7 mouse cellular contexts compared by ENCODE assay signal in genomic region chr3:130689630-130690029, GRCm38 (mm10). TPM values are rescaled to one million over a fixed set of nuclear protein-coding genes. Genes with fewer than 3 reads are reported as not detected.
DNase-seq lines count a peak whose midpoint lies in the region; ATAC-seq and TF ChIP-seq lines count a peak whose summit lies in the region.

No protein-coding gene starts in this region.

- intact Hi-C loops in left cerebral cortex, postnatal 36 days (cut with DNase I): loop anchor here (1.0 to 5.0 kb wide), 3 partner anchors 81 to 594 kb away; no protein-coding TSS in a partner anchor

- no peaks in the 10 kb centered on the region for H3K9me3 ChIP-seq in intestine, embryonic 15.5 days
- H3K9me3 ChIP-seq in midbrain, embryonic 11.5 days (ENCODE audit: control insufficient read depth, low read length): no peaks in the 10 kb centered on the region

- WGBS in intestine, embryonic 15.5 days: 13% methylated on average over 12 of the region's 12 CpGs
- WGBS in midbrain, embryonic 11.5 days: 31% methylated on average over 12 of the region's 12 CpGs
- 8% methylated on average over 12 of the region's 12 CpGs for WGBS in small intestine, adult 2 months

- H3K27ac ChIP-seq in intestine, embryonic 15.5 days: no peak overlapping the region
- H3K27ac ChIP-seq in midbrain, embryonic 11.5 days (ENCODE audit: low read depth, low read length): no peak overlapping the region
- H3K27ac ChIP-seq in small intestine, adult 2 months (ENCODE audit: insufficient read depth, low read depth, low read length): no peak overlapping the region

- peak; percentile 75 for ATAC-seq in frontal cortex, adult (ENCODE audit: low TSS enrichment)
- peak; percentile 47; the same call in 1 of the 2 replicates for ATAC-seq in intestine, embryonic 15.5 days
- peak; percentile 46 for ATAC-seq in midbrain, embryonic 11.5 days (ENCODE audit: low FRiP score)

- TF ChIP-seq POLR2A in small intestine, adult 2 months (IDR thresholded peaks at IDR 0.05; ENCODE audit: low read depth, low read length): no peak

- H3K27me3 ChIP-seq in intestine, embryonic 15.5 days (replicated peaks): no peaks in the 10 kb centered on the region
- H3K27me3 ChIP-seq in midbrain, embryonic 11.5 days (ENCODE audit: control insufficient read depth, insufficient read depth, low read length): no peaks in the 10 kb centered on the region
- H3K27me3 ChIP-seq in small intestine, adult 2 months (ENCODE audit: control insufficient read depth, insufficient read depth, low read length): no peaks in the 10 kb centered on the region

- peak; percentile 41 for DNase-seq in T-cell, adult 2 months (ENCODE audit: low spot score)
- peak; percentile 64 for DNase-seq in cerebellum, adult 8-10 months
- DNase-seq in left cerebral cortex, postnatal 36 days (ENCODE audit: low spot score in 2 of 2): peak; percentile 67 to 82
- DNase-seq in midbrain, embryonic 11.5 days (ENCODE audit: low spot score, missing footprints): peak; percentile 97

- peaks cover under 1% of the 10 kb centered on the region; the same call in 1 of the 2 replicates for H3K36me3 ChIP-seq in intestine, embryonic 15.5 days
- no peaks in the 10 kb centered on the region for H3K36me3 ChIP-seq in midbrain, embryonic 11.5 days (ENCODE audit: control insufficient read depth, insufficient read depth, low read length)
- no peaks in the 10 kb centered on the region for H3K36me3 ChIP-seq in small intestine, adult 2 months (ENCODE audit: control insufficient read depth, insufficient read depth, low read length)

- peak; percentile 75; the same call in 1 of the 2 replicates for TF ChIP-seq CTCF in small intestine, adult 2 months (IDR thresholded peaks at IDR 0.05; ENCODE audit: extremely low read depth, insufficient read length, insufficient replicate concordance, low read depth, low read length)

- H3K9ac ChIP-seq in intestine, embryonic 15.5 days: no peak overlapping the region
- H3K9ac ChIP-seq in midbrain, embryonic 11.5 days (ENCODE audit: low read length): no peak overlapping the region

- no peak overlapping the region for H3K4me2 ChIP-seq in intestine, embryonic 15.5 days (replicated peaks)
- no peak overlapping the region for H3K4me2 ChIP-seq in midbrain, embryonic 11.5 days

- H3K4me3 ChIP-seq in intestine, embryonic 15.5 days (replicated peaks): no peak overlapping the region
- no peak overlapping the region for H3K4me3 ChIP-seq in midbrain, embryonic 11.5 days (ENCODE audit: low read depth, low read length)
- no peak overlapping the region for H3K4me3 ChIP-seq in small intestine, adult 2 months (ENCODE audit: low read depth, low read length)

- peaks cover 13% of the 10 kb centered on the region for H3K4me1 ChIP-seq in intestine, embryonic 15.5 days (replicated peaks)
- peaks cover 7% of the 10 kb centered on the region for H3K4me1 ChIP-seq in midbrain, embryonic 11.5 days (ENCODE audit: control insufficient read depth, insufficient read depth, low read length)
- H3K4me1 ChIP-seq in small intestine, adult 2 months (ENCODE audit: control insufficient read depth, insufficient read depth, insufficient read length, low read length): peaks cover 8% of the 10 kb centered on the region; the same call in 1 of the 2 replicates

RNA-seq across cellular contexts. Expression of gene Ostc, which starts 19.6 kb away (rescaled TPM):
- polyA plus RNA-seq in intestine, embryonic 15.5 days (2015; fragmentation: Nextera tagmentation; extraction: Ambion mirVana): 398 and 412 TPM in 2 replicates
- total RNA-seq in left cerebral cortex, postnatal 36 days (2021): 10 to 100 TPM; 56.0 to 59.1 TPM
- 323 and 331 TPM in 2 replicates for polyA plus RNA-seq in midbrain, embryonic 11.5 days (2014; fragmentation: Nextera tagmentation; extraction: Ambion mirVana)
- polyA plus RNA-seq in small intestine, adult 2 months (2012; rRNA removed): 42.6 and 43.2 TPM in 2 replicates

RNA-seq across cellular contexts. Expression of gene Rpl34, which starts 40.6 kb away (rescaled TPM):
- 893 and 966 TPM in 2 replicates for polyA plus RNA-seq in intestine, embryonic 15.5 days (2015; fragmentation: Nextera tagmentation; extraction: Ambion mirVana)
- 100 to 1,000 TPM; 305 to 329 TPM for total RNA-seq in left cerebral cortex, postnatal 36 days (2021)
- 646 and 740 TPM in 2 replicates for polyA plus RNA-seq in midbrain, embryonic 11.5 days (2014; fragmentation: Nextera tagmentation; extraction: Ambion mirVana)
- polyA plus RNA-seq in small intestine, adult 2 months (2012; rRNA removed): 847 and 1,098 TPM in 2 replicates

Comparison
In these comparisons a context has a peak if more than half of its experiments do, and no peak if none do; other contexts are left out.
1. DNase-seq: peak in every context shown above with its lines; median percentile 97 in midbrain, embryonic 11.5 days; 74 in left cerebral cortex, postnatal 36 days; 64 in cerebellum, adult 8-10 months; 41 in T-cell, adult 2 months.